Mouse (Mus musculus): Measurements from ENCODE around the gene Cela1.

DNA sequence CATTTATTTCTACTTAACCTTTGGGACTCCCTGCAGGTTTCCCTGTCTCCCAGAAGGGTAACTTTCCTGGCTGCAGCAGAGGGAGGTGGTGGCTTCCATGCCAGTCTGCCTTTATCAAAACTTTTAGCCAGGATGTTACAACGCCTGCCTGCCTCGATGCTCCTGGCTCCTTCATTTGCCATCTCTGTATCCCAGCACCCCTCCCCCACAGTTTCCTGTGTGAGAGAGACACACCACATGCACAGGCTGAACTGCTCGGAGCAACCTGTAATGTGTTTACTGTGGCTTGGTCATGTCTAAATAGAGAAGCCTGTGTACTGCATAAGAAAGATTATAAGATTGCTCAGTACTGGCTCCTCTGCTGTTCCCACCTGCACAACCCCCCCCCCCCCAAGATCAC is 7.3 kb downstream of the Cela1 start:
- no peak for TF ChIP-seq CTCF (IDR thresholded peaks at IDR 0.05; ENCODE audit: low read depth, low read length)
- TF ChIP-seq POLR2A (IDR thresholded peaks at IDR 0.05; ENCODE audit: insufficient read depth, low read length) = no peak

Measured in ES-Bruce4 (cell line).